Mouse (Mus musculus): Measurements from ENCODE around the gene Rpl12.

DNA sequence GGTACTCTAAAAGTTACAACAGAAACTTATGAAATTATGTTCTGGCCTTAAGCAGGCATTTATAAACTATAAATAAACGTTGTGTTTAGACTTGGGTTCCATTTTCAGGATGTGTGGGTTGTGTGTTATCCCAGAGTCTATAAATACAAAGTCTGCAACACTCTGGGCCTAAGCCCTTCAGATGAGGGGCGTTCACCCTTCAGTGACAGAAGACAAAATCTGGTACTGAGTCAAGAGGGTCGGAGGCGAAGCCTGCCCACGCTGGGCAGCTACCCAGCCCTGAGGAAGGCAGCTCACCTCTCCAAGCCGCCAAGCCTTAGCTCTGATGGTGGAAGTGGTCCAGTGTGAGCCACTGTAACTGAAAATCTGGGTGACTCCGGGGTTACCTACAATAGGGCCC is 40.8 kb downstream of the Rpl12 start:
- no peak for TF ChIP-seq POLR2A (IDR thresholded peaks at IDR 0.05; ENCODE audit: borderline replicate concordance, extremely low read depth, insufficient read depth, insufficient read length, poor library complexity, severe bottlenecking)
- TF ChIP-seq CTCF (IDR thresholded peaks at IDR 0.05; ENCODE audit: borderline replicate concordance, extremely low read depth, insufficient read depth, insufficient read length), result no peak
